Mouse (Mus musculus) spleen, adult 2 months (tissue): ENCODE results near the gene Stt3b.

Source experiments
- CTCF ChIP-seq: fragments of 200-500 bp; IDR thresholded peaks from 2 replicates; pipeline ENCODE4 v1.5.1; 2011; ENCODE audit warnings: mild to moderate bottlenecking, inconsistent platforms; ENCODE audit not compliant: insufficient read depth, insufficient read length, insufficient replicate concordance; ENCODE audit errors: extremely low read depth
- POLR2A ChIP-seq: fragments of 200-500 bp; IDR thresholded peaks from 2 replicates; pipeline ENCODE4 v1.6.1; 2011; ENCODE audit warnings: low read depth, low read length, inconsistent platforms

GRCm38 (mm10) chr9:115309977-115310345 is 260 bp downstream of the Stt3b start:
- TF ChIP-seq POLR2A (no peak), CTCF (no peak)
